In genomic region chr5:120207492-120207891, GRCm38 (mm10) we compare ENCODE assay signal across 17 mouse cellular contexts.
"Had no signal": no experiment of that assay in that cellular context is flagged by ENCODE, and none has a peak within 500 bp of the region (broad histone marks: within the 10 kb centered on the region; RNA-seq: fewer than 3 reads in every experiment).

No protein-coding gene starts in this region.

- H3K4me2 ChIP-seq: limb, embryonic 12.5 days; liver, embryonic 13.5 days; midbrain, embryonic 12.5 days; stomach, embryonic 15.5 days had no signal

- H3K27ac ChIP-seq: kidney, postnatal 0 days; limb, embryonic 12.5 days; liver, embryonic 13.5 days; macrophage; stomach, embryonic 15.5 days had no signal

- DNase-seq: kidney, adult 8-10 months; kidney, postnatal 36 days; liver; liver, embryonic 13.5 days; liver, postnatal 0 days; lung, postnatal 10 days; right cerebral cortex, postnatal 14 days; thymus, adult 18-20 months; thymus, postnatal 14 days had no signal

- H3K9me3 ChIP-seq: limb, embryonic 12.5 days; liver, embryonic 13.5 days; megakaryocyte, embryonic 14.5 days; midbrain, embryonic 12.5 days; stomach, embryonic 15.5 days had no signal

- H3K9ac ChIP-seq: limb, embryonic 12.5 days; liver, embryonic 13.5 days; liver, postnatal 0 days; midbrain, embryonic 12.5 days; stomach, embryonic 15.5 days had no signal

- H3K36me3 ChIP-seq: limb, embryonic 12.5 days; liver, embryonic 13.5 days; midbrain, embryonic 12.5 days; stomach, embryonic 15.5 days had no signal

- ATAC-seq: intestine, postnatal 0 days; liver, postnatal 0 days had no signal

- H3K4me3 ChIP-seq: layer of hippocampus, adult 2 months; limb, embryonic 12.5 days; liver, embryonic 13.5 days; megakaryocyte, embryonic 14.5 days; midbrain, embryonic 12.5 days; stomach, embryonic 15.5 days had no signal
